Mouse (Mus musculus): Measurements from ENCODE around the gene Bach1. TPM values are rescaled to one million over a fixed set of nuclear protein-coding genes. Genes with fewer than 3 reads are reported as not detected.

The Bach1 gene
- polyA plus RNA-seq, 1 experiment, result 8.8 TPM

GRCm38 (mm10) chr16:87655005-87655404, 43.7 kb upstream of the Bach1 start:
- H3ac ChIP-seq (ENCODE audit: control insufficient read depth, insufficient read length), result no peak overlapping the region
- no peaks in the 10 kb centered on the region for H3K27me3 ChIP-seq (ENCODE audit: control insufficient read depth, insufficient read depth, insufficient read length)
- no peak overlapping the region for H3K4me2 ChIP-seq (ENCODE audit: low read depth)
- no peak overlapping the region for H3K4me3 ChIP-seq
- TF ChIP-seq TCF3 (IDR thresholded peaks at IDR 0.05; ENCODE audit: insufficient read length, low read depth) (no peak), TCF12 (IDR thresholded peaks at IDR 0.05; ENCODE audit: insufficient read depth, poor library complexity, severe bottlenecking) (no peak), MAX (IDR thresholded peaks at IDR 0.05; ENCODE audit: low read depth) (no peak), POLR2AphosphoS2 (IDR thresholded peaks at IDR 0.05; ENCODE audit: insufficient read length, low read depth) (no peak), SRF (IDR thresholded peaks at IDR 0.05; ENCODE audit: control insufficient read depth, insufficient read length, low read depth) (no peak), MYOG (IDR thresholded peaks at IDR 0.05; ENCODE audit: control insufficient read depth in 1 of 3, insufficient read depth in 1 of 3, insufficient read length in 2 of 3, low read depth in 2 of 3) (no peak), E2F4 (IDR thresholded peaks at IDR 0.05; ENCODE audit: insufficient read depth) (no peak), CEBPB (IDR thresholded peaks at IDR 0.05; ENCODE audit: insufficient read depth, poor library complexity, severe bottlenecking) (no peak), USF1 (IDR thresholded peaks at IDR 0.05; ENCODE audit: low read depth) (no peak), REST (IDR thresholded peaks at IDR 0.05; ENCODE audit: insufficient read depth, insufficient read length) (no peak), MYOD1 (IDR thresholded peaks at IDR 0.05; ENCODE audit: control insufficient read depth in 1 of 3, insufficient read length in 2 of 3, low read depth in 2 of 3) (no peak), POLR2A (IDR thresholded peaks at IDR 0.05; ENCODE audit: insufficient read length, low read depth) (no peak)
- H3K79me2 ChIP-seq (ENCODE audit: control insufficient read depth, insufficient read depth), result no peaks in the 10 kb centered on the region
- H3K36me3 ChIP-seq (ENCODE audit: control insufficient read depth, insufficient read depth), result no peaks in the 10 kb centered on the region

GRCm38 (mm10) chr16:87655579-87655978, 43.2 kb upstream of the Bach1 start:
- no peaks in the 10 kb centered on the region for H3K36me3 ChIP-seq (ENCODE audit: control insufficient read depth, insufficient read depth)
- H3K4me3 ChIP-seq, result no peak overlapping the region
- H3K27me3 ChIP-seq (ENCODE audit: control insufficient read depth, insufficient read depth, insufficient read length), result no peaks in the 10 kb centered on the region
- H3ac ChIP-seq (ENCODE audit: control insufficient read depth, insufficient read length), result no peak overlapping the region
- no peak overlapping the region for H3K4me2 ChIP-seq (ENCODE audit: low read depth)
- H3K79me2 ChIP-seq (ENCODE audit: control insufficient read depth, insufficient read depth), result no peaks in the 10 kb centered on the region
- TF ChIP-seq CEBPB (IDR thresholded peaks at IDR 0.05; ENCODE audit: insufficient read depth, poor library complexity, severe bottlenecking), result no peak

DNA sequence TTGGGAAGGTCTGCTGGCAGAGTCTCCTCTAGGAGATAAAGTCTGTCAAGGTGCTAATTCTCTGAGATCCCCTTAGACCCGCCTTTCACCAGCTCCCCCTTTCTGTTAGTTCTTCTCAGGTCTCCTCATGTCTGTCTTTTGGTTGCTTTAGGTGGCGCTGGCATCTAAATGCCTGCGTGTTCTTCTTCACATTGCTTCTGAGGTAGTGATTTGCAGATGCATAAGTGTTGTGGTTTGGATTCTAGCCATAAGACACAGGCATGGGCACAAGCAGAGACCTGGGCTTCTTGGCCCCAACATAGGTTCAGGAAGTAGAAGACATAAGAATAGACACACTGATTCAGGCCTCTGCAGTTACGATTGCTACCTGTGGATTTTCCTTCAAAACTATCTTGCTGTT, 42.0 kb upstream of the Bach1 start:
- Histone ChIP-seq H3K36me3 (ENCODE audit: control insufficient read depth, insufficient read depth) (no peaks in the 10 kb centered on the region), H3K27me3 (ENCODE audit: control insufficient read depth, insufficient read depth, insufficient read length) (no peaks in the 10 kb centered on the region), H3ac (ENCODE audit: control insufficient read depth, insufficient read length) (no peak overlapping the region), H3K79me2 (ENCODE audit: control insufficient read depth, insufficient read depth) (no peaks in the 10 kb centered on the region), H3K4me2 (ENCODE audit: low read depth) (no peak overlapping the region), H3K4me3 (no peak overlapping the region)
- TF ChIP-seq MYOD1 (IDR thresholded peaks at IDR 0.05; ENCODE audit: control insufficient read depth in 1 of 3, insufficient read length in 2 of 3, low read depth in 2 of 3) (no peak), SRF (IDR thresholded peaks at IDR 0.05; ENCODE audit: control insufficient read depth, insufficient read length, low read depth) (no peak), TCF3 (IDR thresholded peaks at IDR 0.05; ENCODE audit: insufficient read length, low read depth) (no peak), REST (IDR thresholded peaks at IDR 0.05; ENCODE audit: insufficient read depth, insufficient read length) (no peak), USF1 (IDR thresholded peaks at IDR 0.05; ENCODE audit: low read depth) (no peak)

DNA sequence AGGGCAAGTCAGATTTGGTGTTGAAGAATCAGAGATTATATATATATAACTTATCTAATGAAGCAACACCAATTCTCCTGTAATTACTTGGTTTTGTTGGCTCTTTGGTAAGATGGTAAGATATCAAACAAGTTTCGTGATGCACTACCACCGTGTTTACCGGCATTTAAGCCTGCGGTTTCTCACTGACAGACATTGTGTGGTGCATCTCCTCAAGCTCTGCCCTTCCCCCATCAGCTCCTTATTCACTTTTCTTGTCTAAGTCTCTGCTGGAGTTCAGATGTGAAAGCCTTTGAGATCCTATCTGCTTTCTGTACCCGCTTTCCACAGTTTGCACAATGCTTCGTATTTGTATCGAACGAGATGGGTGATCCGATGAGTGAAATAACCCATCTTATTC, 41.5 kb upstream of the Bach1 start:
- Histone ChIP-seq H3K4me2 (ENCODE audit: low read depth) (no peak overlapping the region), H3K4me3 (no peak overlapping the region), H3K79me2 (ENCODE audit: control insufficient read depth, insufficient read depth) (no peaks in the 10 kb centered on the region), H3K36me3 (ENCODE audit: control insufficient read depth, insufficient read depth) (no peaks in the 10 kb centered on the region), H3ac (ENCODE audit: control insufficient read depth, insufficient read length) (no peak overlapping the region), H3K27me3 (ENCODE audit: control insufficient read depth, insufficient read depth, insufficient read length) (no peaks in the 10 kb centered on the region)
- TF ChIP-seq MYOD1 (IDR thresholded peaks at IDR 0.05; ENCODE audit: control insufficient read depth in 1 of 3, insufficient read length in 2 of 3, low read depth in 2 of 3) (no peak), MYOG (IDR thresholded peaks at IDR 0.05; ENCODE audit: control insufficient read depth in 1 of 3, insufficient read depth in 1 of 3, insufficient read length in 2 of 3, low read depth in 2 of 3) (no peak), USF1 (IDR thresholded peaks at IDR 0.05; ENCODE audit: low read depth) (no peak), MAX (IDR thresholded peaks at IDR 0.05; ENCODE audit: low read depth) (no peak), POLR2A (IDR thresholded peaks at IDR 0.05; ENCODE audit: insufficient read length, low read depth) (no peak), POLR2AphosphoS2 (IDR thresholded peaks at IDR 0.05; ENCODE audit: insufficient read length, low read depth) (no peak), REST (IDR thresholded peaks at IDR 0.05; ENCODE audit: insufficient read depth, insufficient read length) (no peak), TCF12 (IDR thresholded peaks at IDR 0.05; ENCODE audit: insufficient read depth, poor library complexity, severe bottlenecking) (no peak), E2F4 (IDR thresholded peaks at IDR 0.05; ENCODE audit: insufficient read depth) (no peak), CEBPB (IDR thresholded peaks at IDR 0.05; ENCODE audit: insufficient read depth, poor library complexity, severe bottlenecking) (no peak), TCF3 (IDR thresholded peaks at IDR 0.05; ENCODE audit: insufficient read length, low read depth) (no peak), SRF (IDR thresholded peaks at IDR 0.05; ENCODE audit: control insufficient read depth, insufficient read length, low read depth) (no peak)

GRCm38 (mm10) chr16:87661024-87661471, 37.7 kb upstream of the Bach1 start:
- no peak overlapping the region for H3ac ChIP-seq (ENCODE audit: control insufficient read depth, insufficient read length)
- no peak overlapping the region for H3K4me3 ChIP-seq
- no peak overlapping the region for H3K4me2 ChIP-seq (ENCODE audit: low read depth)
- TF ChIP-seq POLR2A (IDR thresholded peaks at IDR 0.05; ENCODE audit: insufficient read length, low read depth) (no peak), MAX (IDR thresholded peaks at IDR 0.05; ENCODE audit: low read depth) (no peak), TCF3 (IDR thresholded peaks at IDR 0.05; ENCODE audit: insufficient read length, low read depth) (no peak), MYOD1 (IDR thresholded peaks at IDR 0.05; ENCODE audit: control insufficient read depth in 1 of 3, insufficient read length in 2 of 3, low read depth in 2 of 3) (no peak)
- no peaks in the 10 kb centered on the region for H3K27me3 ChIP-seq (ENCODE audit: control insufficient read depth, insufficient read depth, insufficient read length)
- no peaks in the 10 kb centered on the region for H3K36me3 ChIP-seq (ENCODE audit: control insufficient read depth, insufficient read depth)
- no peaks in the 10 kb centered on the region for H3K79me2 ChIP-seq (ENCODE audit: control insufficient read depth, insufficient read depth)

All from myocyte (in vitro differentiated cells).